Mouse (Mus musculus) urinary bladder, adult 18-20 months (tissue): ENCODE results near the gene Dctpp1.
A peak's percentile ranks its signal among the peaks of the same experiment; 100 is the strongest.

Experiments
- DNase-seq, 2 experiments: peaks; one replicate each; pipeline ENCODE4 v3.0.0; 2022; ENCODE audit warnings: low spot score in 2 of 2, mixed read lengths in 2 of 2

The Dctpp1 gene

DNA sequence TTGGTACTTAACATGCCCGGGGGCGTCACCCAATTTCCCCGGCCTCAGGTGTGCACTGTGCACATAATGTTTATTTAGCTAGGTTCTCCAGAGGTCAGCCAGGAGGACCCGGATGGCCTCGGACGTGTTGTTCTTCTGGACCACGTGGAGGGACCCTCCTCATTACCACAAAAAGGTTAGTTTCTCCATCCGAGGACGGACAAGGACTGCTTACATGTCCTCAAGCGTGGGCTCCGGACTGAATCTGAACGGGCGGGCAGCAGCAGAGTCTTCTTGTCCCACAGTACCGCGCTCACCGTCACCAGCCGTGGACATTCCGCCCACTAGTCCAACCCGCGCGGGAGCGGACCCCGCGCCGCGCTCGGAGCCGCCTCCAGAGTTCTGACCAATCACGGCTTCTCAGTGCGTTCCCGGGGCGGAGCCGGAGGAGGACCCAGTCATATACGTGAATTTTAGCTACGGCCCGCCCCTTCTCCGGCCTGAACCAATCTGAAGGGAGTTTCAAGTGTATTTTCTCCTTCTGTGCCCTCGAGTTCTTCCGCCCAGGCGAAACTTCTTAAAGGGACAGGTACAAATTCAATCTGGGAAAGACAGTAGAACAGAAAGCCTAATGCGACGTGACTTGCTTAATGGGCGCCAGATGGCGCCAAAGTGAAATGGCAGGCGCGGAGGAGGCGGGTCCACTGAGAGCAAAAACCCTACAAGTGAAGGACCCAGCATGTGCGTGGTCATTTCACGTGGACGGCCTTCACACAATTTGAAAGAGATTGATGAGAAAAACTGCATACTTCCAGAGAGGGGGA lies at the start of gene Dctpp1:
Dctpp1 (minus strand) TSS at position 401 of the 803 bp plus-strand sequence.
- peak; percentile 87 to 96 for DNase-seq

DNA sequence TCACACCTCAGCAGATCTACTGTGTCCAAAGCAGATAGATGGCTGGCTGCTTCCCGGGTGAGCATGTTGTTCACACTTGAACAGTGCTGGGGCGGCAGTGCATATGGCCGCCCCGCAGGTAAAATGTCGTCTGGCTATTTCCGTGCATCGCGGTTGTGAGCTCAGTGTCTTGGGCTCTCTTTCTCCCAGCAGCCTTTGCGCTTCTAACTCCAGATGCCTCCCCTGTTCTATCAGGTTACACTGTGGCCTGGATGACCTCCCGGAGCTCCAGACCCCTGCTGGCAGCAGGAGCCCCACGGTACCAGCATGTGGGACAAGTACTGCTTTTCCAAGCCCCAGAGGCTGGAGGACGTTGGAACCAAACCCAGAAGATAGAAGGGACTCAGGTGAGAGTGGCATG lies 49.4 kb upstream of the Dctpp1 start:
- no peak for DNase-seq

DNA sequence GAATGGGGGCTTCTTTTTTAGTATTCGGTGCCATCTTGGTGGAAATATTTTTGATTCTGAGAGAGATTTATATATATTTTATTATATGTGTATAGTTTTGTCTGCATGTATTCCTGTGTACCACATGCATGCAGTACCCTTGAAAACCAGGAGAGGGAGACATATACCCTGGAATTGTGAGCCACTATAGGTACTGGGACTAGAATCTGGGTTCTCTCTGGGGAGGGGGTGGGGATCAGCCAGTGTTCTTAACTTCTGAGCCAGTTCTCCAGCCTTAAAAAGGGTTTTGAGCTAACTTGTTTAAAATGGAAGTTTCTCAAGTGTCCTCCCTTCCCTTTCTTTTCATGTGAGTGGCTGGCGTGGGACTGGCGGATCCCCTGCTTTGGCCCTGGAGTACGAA lies 48.4 kb upstream of the Dctpp1 start:
- peak in 1 of 2 experiments; percentile 3 for DNase-seq

DNA sequence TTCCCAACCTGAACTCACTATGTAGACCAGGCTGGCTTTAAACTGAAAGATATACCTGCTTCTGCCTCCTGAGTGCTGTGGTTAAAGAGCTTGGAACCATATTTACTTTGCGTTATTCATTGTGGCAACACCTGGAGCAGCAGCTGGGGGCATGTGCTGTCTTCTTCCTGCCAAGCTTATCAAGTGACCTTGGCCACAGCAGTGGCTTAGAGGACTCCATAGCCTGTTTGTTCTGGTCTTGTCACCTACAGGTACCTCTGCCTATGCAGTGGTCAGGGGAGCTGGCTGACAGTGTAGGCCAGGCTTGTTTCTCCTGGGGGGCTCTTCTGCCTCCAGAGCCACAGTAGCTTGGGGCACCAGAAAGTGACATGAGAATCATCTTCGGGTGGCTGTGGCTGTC lies 47.9 kb upstream of the Dctpp1 start:
- DNase-seq: no peak

DNA sequence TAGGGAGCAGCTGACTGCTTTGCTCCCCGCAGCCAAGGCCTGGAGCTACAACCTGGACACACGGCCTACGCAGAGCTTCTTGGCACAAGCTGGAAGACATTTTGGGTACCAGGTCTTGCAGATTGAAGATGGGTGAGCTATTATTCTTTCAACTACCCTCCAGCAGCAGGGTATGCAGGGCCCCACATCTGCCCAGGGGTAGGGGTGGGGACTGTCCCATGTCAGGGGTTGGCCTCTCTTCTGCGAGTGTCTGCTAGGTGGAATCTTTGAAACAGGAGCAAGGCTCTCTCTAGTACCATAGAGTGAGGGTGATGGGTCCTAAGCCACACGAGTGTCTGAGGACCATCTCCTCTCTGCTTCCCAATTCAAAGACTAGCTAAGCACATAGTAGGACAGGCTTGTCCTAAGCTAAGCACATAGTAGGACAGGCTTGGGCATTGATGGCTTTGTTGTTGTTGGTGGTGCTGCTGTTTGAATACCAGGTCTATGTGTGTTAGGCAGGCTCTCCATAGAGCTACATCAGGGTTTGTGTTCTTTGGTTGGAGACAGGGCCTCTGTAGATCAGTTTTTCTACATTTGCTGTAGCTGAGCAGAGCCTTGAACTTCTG lies 37.2 kb upstream of the Dctpp1 start:
- no peak for DNase-seq

DNA sequence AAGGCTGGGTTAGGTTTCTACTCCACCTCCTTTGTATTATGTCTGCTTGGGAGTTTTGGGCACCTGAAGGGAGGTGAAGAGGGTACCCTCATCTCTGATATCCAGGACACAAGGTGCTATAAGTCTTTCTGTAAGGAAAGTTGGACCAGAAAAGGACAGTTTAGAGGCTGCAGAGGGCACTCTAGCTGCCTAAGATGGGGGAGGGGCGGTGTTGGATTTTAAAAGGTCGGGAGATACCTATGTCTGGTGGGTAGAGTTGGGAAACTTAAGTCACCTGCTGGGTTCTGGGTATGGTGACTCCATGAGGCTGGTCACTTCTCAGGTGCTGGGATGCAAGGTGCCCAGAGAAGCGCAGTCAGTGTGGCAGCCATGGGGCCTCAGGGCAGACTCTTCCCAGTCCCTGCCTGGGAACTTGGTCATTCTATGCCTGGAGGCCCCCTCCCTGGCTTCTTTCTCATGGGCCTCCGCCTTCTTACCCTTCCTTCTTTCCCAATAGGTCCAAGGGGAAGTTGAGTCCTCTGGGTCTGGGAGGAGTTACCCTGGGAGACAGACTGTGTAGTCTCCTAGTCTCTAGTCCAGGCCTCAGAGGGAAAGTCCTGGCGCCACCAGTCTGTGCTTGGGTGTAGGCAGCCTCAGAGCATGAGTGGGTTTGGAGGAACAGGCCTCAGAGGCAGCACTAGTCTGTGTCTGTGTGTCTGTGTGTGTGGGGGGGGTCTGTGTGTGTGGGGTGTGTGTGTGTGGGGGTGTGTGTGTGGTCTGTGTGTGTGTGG lies 36.5 kb upstream of the Dctpp1 start:
- no peak for DNase-seq

DNA sequence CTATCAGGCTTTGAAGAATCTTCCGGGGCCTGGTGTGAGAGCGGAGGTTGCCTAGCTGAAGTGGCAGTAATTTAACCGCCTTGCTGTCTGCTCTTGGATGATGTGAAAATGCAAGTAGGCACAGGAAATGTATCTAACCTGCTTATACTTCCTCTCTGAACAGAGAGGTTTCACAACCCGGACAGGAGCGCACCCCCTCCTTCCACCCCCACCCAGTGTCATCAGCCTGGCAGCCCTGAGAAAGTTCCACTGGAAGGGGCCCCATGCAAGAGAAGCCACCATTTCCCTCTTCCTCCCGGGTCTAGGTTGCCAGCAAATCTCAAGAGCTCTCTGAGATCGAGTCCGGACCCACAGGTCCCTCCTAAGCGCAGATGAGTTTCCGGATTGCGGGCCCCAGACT lies 35.6 kb upstream of the Dctpp1 start, which contains the start of gene Itgal:
Itgal (plus strand) TSS at position 163 of the 400 bp plus-strand sequence.
- no peak for DNase-seq

DNA sequence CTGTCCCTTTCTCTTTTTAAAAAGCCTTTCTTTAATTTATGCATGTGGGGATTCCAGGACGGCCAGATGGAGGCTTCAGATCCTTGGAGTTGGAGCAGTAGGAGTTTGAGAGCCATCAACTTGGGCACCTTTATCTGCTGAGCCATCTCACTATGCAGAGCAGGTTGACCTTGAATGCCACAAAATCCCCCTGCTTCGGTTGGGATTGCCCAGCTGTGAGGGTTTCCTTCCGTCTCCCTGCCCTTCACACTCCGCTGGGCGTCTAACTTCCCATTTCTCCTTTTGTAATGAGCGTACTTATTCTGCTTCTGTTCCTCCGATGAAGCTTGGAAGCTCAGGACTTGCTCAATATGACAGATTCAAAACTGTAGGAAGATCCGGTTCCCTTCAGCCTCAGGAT lies 29.6 kb upstream of the Dctpp1 start:
- no peak for DNase-seq

DNA sequence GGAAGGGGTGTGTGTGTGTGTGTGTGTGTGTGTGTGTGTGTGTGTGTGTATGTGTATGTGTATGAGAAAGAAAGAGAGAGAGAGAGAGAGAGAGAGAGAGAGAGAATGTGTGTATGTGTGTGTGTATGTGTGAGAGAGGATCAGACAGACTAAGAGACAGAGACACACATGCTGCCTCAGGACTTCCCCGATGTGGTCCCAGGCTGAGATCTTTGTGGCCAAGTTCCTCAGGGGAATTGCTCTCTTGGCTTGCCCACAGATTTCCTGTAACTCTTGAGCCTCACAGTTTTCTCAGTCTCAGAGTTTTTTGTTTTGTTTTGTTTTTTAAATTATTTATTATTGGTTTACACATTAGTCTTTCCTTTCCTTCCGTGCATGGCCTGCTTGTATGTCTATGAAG lies 28.8 kb upstream of the Dctpp1 start:
- no peak for DNase-seq

DNA sequence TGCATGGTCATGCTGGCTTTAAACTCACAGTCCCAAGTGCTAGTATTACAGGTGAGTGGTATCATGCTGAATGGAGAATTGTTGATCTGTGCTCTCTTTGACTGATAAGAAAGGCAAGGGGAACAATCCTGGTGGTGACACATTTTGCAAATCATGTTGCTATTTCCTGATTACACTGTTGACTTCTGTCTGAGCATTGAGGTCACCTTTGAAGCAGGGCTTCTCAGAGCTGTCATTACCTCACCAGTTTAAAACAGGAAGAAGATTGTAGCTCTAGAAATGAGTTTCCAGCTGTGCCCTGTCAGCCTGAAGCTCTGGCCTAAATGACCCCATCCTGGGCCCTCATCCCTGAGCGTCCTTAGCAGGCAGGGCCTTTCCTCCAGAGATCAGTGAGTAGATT lies 27.4 kb upstream of the Dctpp1 start:
- DNase-seq: no peak

DNA sequence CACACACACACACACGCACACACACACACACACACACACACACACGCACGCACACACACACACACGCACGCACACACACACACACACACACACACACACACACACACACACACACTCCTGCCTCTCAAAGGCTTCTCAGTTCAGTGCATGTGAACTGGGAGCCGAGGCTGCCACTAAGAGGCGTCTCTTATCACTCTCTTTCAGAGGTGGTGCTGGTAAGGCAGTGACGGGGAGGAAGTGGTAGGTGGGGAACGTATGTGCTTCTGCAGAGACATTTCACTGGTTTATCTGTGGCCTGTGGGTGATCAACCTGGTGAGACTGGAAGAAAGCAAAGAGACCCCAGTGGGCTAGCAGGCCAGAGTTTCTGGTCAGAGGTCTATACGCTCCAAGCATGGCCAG lies 24.6 kb upstream of the Dctpp1 start:
- no peak for DNase-seq

DNA sequence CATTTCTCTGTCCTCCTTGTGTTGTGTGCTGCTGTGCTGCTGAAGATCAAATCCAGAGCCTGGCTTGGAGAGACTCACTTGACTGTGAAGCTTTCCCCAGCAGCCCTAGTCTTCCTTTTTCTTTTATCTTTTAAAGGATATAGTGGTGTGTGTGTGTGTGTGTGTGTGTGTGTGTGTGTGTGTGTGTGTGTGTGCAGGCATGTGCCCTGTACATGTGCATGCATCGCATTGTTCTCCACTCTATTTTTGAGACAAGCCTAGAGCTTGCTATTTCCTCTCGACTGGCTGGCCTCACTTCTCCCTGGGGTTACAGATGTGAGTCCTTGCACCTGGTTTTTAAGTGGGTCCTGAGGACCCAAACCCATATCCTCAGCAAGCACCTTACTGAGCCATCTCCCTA lies 21.7 kb upstream of the Dctpp1 start:
- DNase-seq: no peak

DNA sequence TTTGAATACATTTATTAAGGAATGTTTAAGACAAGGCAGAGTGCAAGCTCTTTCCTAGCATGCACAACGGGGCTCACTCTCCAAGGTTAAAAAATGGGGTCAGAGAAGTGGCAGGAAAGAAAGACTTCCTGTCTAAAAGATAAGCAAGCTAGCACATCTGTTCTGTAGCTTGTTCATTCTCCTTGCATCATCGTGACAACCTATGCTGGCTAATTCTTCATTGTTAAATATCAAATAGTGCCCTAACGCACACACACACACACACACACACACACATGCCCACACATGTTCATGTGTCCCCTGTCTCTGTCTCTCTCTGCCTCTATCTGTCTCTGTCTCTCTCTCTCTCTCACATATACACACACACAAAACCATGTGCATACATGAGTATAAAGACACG lies 20.6 kb upstream of the Dctpp1 start:
- DNase-seq: no peak

DNA sequence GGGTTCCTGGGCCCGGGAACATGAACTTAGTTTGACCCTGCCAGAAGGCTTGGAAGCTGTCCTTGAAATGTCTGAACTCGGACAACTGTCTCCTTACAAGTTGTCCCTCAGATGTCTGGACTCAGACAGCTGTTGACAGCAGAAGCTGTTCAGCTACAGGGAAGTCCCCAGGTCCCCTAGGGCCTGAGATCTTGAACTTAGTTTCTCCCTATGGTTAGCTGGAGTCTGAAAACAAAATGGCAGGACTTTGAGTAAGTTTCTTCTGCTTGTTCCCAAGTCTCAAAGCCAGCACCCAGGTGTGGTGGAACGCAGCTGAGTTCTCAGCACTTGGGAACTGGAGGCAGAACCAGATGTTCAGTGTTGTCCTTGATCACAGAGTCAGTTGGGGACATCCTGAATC lies 19.6 kb upstream of the Dctpp1 start:
- no peak for DNase-seq

DNA sequence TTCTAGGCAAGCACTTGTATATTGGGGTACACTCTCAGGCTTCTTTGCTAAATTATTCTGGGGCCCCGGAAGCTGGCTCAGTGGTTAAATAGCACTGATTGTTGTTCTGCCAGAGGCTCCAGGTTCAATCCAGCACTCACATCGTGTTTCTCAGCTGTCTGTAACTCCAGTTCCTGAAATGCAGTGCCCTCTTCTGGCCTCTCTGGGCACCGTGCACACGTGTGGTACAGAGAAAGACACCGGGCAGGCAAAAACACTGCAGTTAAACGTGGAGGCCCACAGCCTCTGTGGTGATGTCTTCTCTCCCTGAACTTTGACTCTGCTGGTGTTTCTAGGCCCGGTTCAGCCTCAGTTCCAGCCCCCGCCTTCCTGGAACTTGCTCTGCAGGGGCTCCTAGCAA lies 17.8 kb upstream of the Dctpp1 start:
- DNase-seq: no peak

DNA sequence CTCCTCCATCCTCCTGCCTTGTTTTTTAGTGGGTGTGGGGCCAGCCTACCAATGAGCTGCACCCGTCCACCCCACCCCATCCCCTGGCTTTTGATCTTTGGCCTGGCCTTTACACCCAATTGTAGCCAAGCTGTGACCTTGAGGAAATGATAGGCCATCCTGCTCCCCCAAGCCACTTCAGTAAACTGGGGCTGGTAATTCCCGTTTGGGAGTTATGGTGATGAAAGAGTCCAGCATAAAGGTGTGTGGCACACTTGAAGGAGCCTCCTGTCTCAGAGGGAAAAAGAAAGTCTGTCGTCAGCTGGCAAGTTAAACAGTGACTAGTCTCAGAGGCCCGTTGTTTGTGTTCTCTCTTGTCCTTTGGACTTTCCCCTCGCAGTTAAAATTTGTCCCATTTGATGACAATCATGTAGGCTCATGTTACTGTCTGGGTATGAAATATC lies 16.0 kb upstream of the Dctpp1 start:
- no peak for DNase-seq

DNA sequence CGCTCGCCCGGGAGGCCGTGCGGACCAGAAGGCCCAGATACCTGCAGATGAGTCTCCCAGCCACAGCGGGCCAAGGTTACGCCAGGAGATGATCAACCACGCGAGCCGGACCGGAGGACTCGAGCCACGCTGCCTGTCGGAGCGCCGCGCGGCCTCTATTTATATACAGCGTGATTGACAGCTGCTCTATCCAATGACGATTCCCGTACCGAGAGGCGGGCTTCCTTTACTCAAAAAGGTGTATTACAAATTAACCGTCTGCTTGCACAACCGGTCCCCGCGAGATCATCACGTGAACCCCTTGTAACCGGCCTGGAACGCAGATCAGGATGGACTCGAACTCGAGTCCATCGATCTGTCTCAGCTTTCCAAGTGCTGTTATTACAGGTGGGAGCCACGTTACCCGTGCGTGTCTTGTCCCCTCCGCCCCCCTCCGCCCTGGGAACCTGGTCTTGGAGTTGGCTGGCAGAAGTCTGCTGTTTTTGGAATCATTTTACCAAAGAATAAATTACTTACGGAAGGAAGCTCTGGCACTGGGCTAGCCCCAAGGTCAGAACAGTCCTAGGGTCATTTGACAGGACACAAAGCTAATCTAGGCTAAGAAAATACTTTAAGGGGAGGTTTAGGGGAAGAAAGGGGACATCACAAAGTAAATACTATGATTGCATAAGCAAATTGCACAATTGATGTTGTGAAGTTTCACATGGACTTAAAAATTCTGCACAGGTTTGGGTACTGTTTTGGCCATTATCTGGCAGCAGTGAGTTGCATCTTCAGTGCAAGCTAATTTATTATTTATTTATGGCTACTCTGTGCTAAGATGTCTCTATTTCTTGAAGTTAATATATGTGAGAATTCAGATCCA lies 13.6 kb upstream of the Dctpp1 start, which contains the start of gene Sephs2:
Sephs2 (minus strand) TSS at position 131 of the 865 bp plus-strand sequence.
- DNase-seq: peak; percentile 91 to 95

DNA sequence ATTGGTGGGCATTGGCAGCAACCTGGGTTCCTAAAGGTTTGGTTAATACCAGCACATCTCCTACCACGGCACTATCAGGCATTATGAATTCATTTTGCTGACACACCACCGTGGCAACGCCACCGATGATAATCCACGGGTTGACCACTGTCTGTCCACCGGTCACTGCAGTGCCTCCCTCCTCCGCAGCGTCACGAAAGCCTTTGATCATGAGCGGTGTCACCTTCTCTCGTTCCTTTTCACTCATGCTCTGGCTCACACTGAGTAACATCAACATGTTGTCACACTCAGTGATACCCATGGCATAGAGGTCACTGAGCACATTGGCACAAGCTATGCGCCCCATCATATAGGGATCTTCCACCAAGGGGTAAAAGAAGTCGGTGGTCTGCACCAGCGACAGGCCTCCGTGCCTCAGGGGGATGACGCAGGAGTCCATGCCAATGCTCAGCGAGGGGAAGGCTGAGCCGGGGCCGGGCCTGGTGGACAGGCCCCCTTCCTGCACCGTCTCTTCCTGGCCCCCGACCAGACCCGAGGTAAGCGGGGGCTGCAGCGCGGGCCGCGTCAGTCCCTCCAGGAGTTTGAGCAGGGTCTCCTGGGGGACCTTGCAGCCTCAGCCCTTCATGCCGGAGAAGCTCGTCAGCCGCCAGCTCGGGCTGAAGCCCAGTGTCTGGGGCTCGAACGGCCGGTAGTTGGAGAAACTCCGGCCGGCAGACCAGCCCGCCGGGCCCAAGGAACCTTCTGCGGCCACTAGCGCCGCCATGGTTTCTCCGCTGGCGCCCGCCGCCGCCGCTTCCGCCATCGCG lies 12.8 kb upstream of the Dctpp1 start:
- DNase-seq: peak in 1 of 2 experiments; percentile 17

DNA sequence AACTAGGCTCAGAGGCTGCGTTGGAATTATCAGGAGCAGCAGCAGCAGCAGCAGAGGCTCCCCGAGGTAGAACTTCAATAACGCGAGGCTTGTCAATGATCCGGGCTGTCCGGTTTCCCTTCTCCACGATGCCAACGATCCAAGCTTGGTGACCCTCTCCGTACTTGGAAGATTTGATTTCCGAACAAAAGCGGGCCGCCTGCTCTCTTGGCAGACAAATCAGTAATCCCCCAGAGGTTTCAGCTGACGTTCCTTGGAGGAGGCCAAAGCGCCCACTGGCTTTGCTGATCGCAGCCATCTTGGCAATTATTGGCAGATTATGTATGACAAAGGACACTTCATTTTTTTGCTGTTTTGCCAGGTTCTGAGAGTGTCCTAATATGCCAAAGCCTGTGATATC lies 12.1 kb upstream of the Dctpp1 start:
- DNase-seq: no peak

DNA sequence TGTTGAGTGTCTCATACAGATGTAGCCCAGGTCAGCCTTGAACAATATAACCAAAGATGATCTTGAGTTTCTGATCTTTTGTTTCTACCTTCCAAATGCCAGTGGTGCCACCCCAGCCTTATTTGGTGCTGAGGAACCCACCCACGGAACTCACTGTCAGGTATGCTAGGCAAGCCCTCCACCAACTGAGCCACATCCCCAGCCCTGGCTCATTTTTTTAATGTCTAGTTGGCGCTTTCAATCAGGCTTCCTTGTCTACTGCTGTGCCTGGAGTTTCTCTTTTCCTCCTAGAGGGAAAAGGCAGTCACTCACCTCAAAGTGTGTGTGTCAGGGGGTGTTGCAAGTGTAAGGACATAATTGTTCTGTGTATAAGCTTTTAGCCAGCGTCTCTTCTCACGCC lies 10.6 kb upstream of the Dctpp1 start:
- DNase-seq: no peak

DNA sequence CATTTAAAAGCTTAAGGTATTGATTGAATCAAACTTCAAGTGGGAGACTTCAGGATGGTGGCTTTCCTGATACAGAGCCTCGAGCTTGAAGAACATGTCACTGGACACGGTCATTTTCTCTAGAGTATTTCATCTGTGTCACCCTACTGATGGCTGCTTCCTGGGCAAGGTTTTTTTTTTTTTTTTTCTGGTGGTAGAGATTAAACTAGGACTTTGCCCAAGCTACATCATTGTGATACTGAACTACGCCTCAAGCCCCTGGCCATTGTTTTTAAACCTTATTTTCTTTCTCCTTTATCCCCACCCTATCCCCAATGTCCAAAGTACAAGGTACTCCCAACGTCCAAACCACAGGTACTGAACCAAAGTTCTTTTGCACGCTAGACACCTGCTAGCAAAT lies 10.2 kb upstream of the Dctpp1 start:
- no peak for DNase-seq
